Mouse (Mus musculus) neural tube, embryonic 11.5 days (tissue): Measurements from ENCODE around the gene Tnfrsf13b. TPM values are rescaled to one million over a fixed set of nuclear protein-coding genes. Genes with fewer than 3 reads are reported as not detected.

Source experiments
- ATAC-seq: fragments of 200-750 bp; cut with Nextera tagmentation; 2 replicates; pipeline ENCODE4 v1.8.0; 2017; ENCODE audit warnings: moderate number of reproducible peaks, mild to moderate bottlenecking, moderate TSS enrichment, moderate library complexity; ENCODE audit not compliant: insufficient read depth, low FRiP score, low TSS enrichment
- DNase-seq: peaks from one replicate; pipeline ENCODE4 v3.0.0-alpha.2; 2015; ENCODE audit warnings: low spot score
- H3K27ac ChIP-seq: fragments of 300-500 bp; sonication (generic); 2 replicates; pipeline ENCODE4 v1.5.1; 2014; ENCODE audit warnings: low read depth, mild to moderate bottlenecking, low read length
- H3K27me3 ChIP-seq: fragments of 300-500 bp; sonication (generic); 2 replicates; pipeline ENCODE4 v1.6.1; 2014; ENCODE audit warnings: mild to moderate bottlenecking, low read length, mixed read lengths; ENCODE audit not compliant: control insufficient read depth, insufficient read depth
- H3K36me3 ChIP-seq: fragments of 300-500 bp; sonication (generic); 2 replicates; pipeline ENCODE4 v1.6.1; 2014; ENCODE audit warnings: mild to moderate bottlenecking, low read length, moderate library complexity, mixed read lengths; ENCODE audit not compliant: control insufficient read depth, insufficient read depth
- H3K4me1 ChIP-seq: fragments of 300-500 bp; sonication (generic); 2 replicates; pipeline ENCODE4 v1.6.1; 2014; ENCODE audit warnings: low read length, mixed read lengths; ENCODE audit not compliant: control insufficient read depth, insufficient read depth
- H3K4me2 ChIP-seq: fragments of 300-500 bp; sonication (generic); 2 replicates; pipeline ENCODE4 v1.6.1; 2014; ENCODE audit warnings: low read depth, mild to moderate bottlenecking, moderate library complexity
- H3K4me3 ChIP-seq: fragments of 300-500 bp; sonication (generic); 2 replicates; pipeline ENCODE4 v1.5.1; 2014; ENCODE audit warnings: low read depth, low read length
- H3K9ac ChIP-seq: fragments of 300-500 bp; sonication (generic); 2 replicates; pipeline ENCODE4 v1.6.1; 2014; ENCODE audit warnings: mild to moderate bottlenecking, low read length
- H3K9me3 ChIP-seq: fragments of 300-500 bp; sonication (generic); 2 replicates; pipeline ENCODE4 v1.6.1; 2016; ENCODE audit warnings: low read length; ENCODE audit not compliant: control insufficient read depth
- WGBS: fragments of 180-500 bp; shearing (Covaris S2); extraction: QIAGEN DNeasy Blood & Tissue Kit; methylation state at CpG from one replicate; pipeline ENCODE4 v1.1.7; 2014; 5-methylcytosine and 5-hydroxymethylcytosine counted together
- polyA plus RNA-seq: library from polyadenylated mRNA; unstranded; fragments of >200 nt; fragmentation: Nextera tagmentation; extraction: Ambion mirVana; gene quantifications from 2 replicates; pipeline ENCODE4 v1.2.1, GENCODE M21; 2014

The Tnfrsf13b gene
- polyA plus RNA-seq: 0.80 and 1.6 TPM in 2 replicates

GRCm38 (mm10) chr11:61126606-61127355 is at the start of gene Tnfrsf13b:
TSS of gene Tnfrsf13b (plus strand) at chr11:61126755.
- ATAC-seq (no peak), DNase-seq (no peak)
- WGBS: 85% methylated on average over 23 of the region's 23 CpGs
- Histone ChIP-seq H3K36me3 (no peaks in the 10 kb centered on the region), H3K27me3 (no peaks in the 10 kb centered on the region), H3K4me2 (no peak within 1 kb of the TSS), H3K4me1 (no peaks in the 10 kb centered on the region), H3K9ac (no peak within 1 kb of the TSS), H3K4me3 (no peak within 1 kb of the TSS), H3K27ac (no peak within 1 kb of the TSS), H3K9me3 (no peaks in the 10 kb centered on the region)

- Histone ChIP-seq H3K9ac (no peak overlapping the region), H3K9me3 (no peaks in the 10 kb centered on the region), H3K27me3 (no peaks in the 10 kb centered on the region), H3K4me2 (no peak overlapping the region), H3K4me3 (no peak overlapping the region), H3K4me1 (no peaks in the 10 kb centered on the region), H3K36me3 (no peaks in the 10 kb centered on the region), H3K27ac (no peak overlapping the region)
- WGBS: 84% methylated on average over 2 of the region's 2 CpGs
- ATAC-seq: no peak
- no peak for DNase-seq
Measured at GRCm38 (mm10) chr11:61081624-61082023, 44.9 kb upstream of the Tnfrsf13b start.

GRCm38 (mm10) chr11:61090195-61090594 is 36.4 kb upstream of the Tnfrsf13b start:
- H3K27me3 ChIP-seq: no peaks in the 10 kb centered on the region
- 83% methylated on average over 7 of the region's 7 CpGs for WGBS
- no peak overlapping the region for H3K27ac ChIP-seq
- H3K4me3 ChIP-seq: no peak overlapping the region
- no peaks in the 10 kb centered on the region for H3K36me3 ChIP-seq
- ATAC-seq (no peak), DNase-seq (no peak)
- no peak overlapping the region for H3K4me2 ChIP-seq
- H3K9me3 ChIP-seq: no peaks in the 10 kb centered on the region
- no peaks in the 10 kb centered on the region for H3K4me1 ChIP-seq
- no peak overlapping the region for H3K9ac ChIP-seq

- 78% methylated on average over 3 of the region's 3 CpGs for WGBS
- no peak for ATAC-seq
Measured at GRCm38 (mm10) chr11:61091192-61091591, 35.4 kb upstream of the Tnfrsf13b start.

GRCm38 (mm10) chr11:61091642-61092262 is 34.8 kb upstream of the Tnfrsf13b start:
- H3K4me2 ChIP-seq: no peak overlapping the region
- H3K4me3 ChIP-seq: no peak overlapping the region
- DNase-seq (peak; percentile 74), ATAC-seq (no peak)
- no peaks in the 10 kb centered on the region for H3K4me1 ChIP-seq
- 23% methylated on average over 7 of the region's 7 CpGs for WGBS
- no peak overlapping the region for H3K27ac ChIP-seq
- H3K27me3 ChIP-seq: no peaks in the 10 kb centered on the region
- H3K9me3 ChIP-seq: no peaks in the 10 kb centered on the region
- H3K9ac ChIP-seq: no peak overlapping the region
- H3K36me3 ChIP-seq: no peaks in the 10 kb centered on the region

More at GRCm38 (mm10) chr11:61091192-61091591, 35.4 kb upstream of the Tnfrsf13b start:
- Histone ChIP-seq H3K4me1 (no peaks in the 10 kb centered on the region), H3K27ac (no peak overlapping the region), H3K27me3 (no peaks in the 10 kb centered on the region), H3K4me3 (no peak overlapping the region), H3K9ac (no peak overlapping the region), H3K9me3 (no peaks in the 10 kb centered on the region), H3K4me2 (no peak overlapping the region), H3K36me3 (no peaks in the 10 kb centered on the region)
- no peak for DNase-seq

GRCm38 (mm10) chr11:61098046-61098445 is 28.5 kb upstream of the Tnfrsf13b start:
- Histone ChIP-seq H3K4me3 (no peak overlapping the region), H3K27me3 (no peaks in the 10 kb centered on the region), H3K4me2 (no peak overlapping the region), H3K9ac (no peak overlapping the region), H3K36me3 (no peaks in the 10 kb centered on the region), H3K27ac (no peak overlapping the region), H3K9me3 (no peaks in the 10 kb centered on the region), H3K4me1 (no peaks in the 10 kb centered on the region)
- no peak for ATAC-seq
- DNase-seq: no peak
- 69% methylated on average over 1 of the region's 1 CpGs for WGBS

- Histone ChIP-seq H3K9ac (no peak overlapping the region), H3K9me3 (no peaks in the 10 kb centered on the region), H3K4me3 (no peak overlapping the region), H3K36me3 (no peaks in the 10 kb centered on the region), H3K4me2 (no peak overlapping the region), H3K4me1 (no peaks in the 10 kb centered on the region), H3K27ac (no peak overlapping the region), H3K27me3 (no peaks in the 10 kb centered on the region)
- WGBS: 66% methylated on average over 12 of the region's 13 CpGs
- ATAC-seq (no peak), DNase-seq (no peak)
Measured at GRCm38 (mm10) chr11:61102397-61103339, 23.9 kb upstream of the Tnfrsf13b start.

GRCm38 (mm10) chr11:61104241-61104901 is 22.2 kb upstream of the Tnfrsf13b start:
- Histone ChIP-seq H3K27me3 (no peaks in the 10 kb centered on the region), H3K27ac (no peak overlapping the region), H3K36me3 (no peaks in the 10 kb centered on the region), H3K4me1 (no peaks in the 10 kb centered on the region), H3K9me3 (no peaks in the 10 kb centered on the region), H3K9ac (no peak overlapping the region), H3K4me2 (peak overlapping the region; percentile 14; the same call in 1 of the 2 replicates), H3K4me3 (no peak overlapping the region)
- ATAC-seq (peak; percentile 45; the same call in 1 of the 2 replicates), DNase-seq (peak; percentile 90)
- WGBS: 22% methylated on average over 20 of the region's 20 CpGs
